Mouse (Mus musculus) bone marrow macrophage, adult 2 months (primary cell): ENCODE data around the gene Tmc7. TPM values are rescaled to one million over a fixed set of nuclear protein-coding genes. Genes with fewer than 3 reads are reported as not detected.
A peak's percentile ranks its signal among the peaks of the same experiment; 100 is the strongest.

Source experiments
- H3K27ac ChIP-seq: 2 replicates; pipeline ENCODE4 v1.5.1; 2012; ENCODE audit warnings: low read depth, low read length; ENCODE audit not compliant: insufficient read depth
- H3K4me1 ChIP-seq: 2 replicates; pipeline ENCODE4 v1.6.1; 2012; ENCODE audit warnings: low read length; ENCODE audit not compliant: control insufficient read depth, insufficient read depth
- H3K4me3 ChIP-seq: 2 replicates; pipeline ENCODE4 v1.5.1; 2012; ENCODE audit warnings: mild to moderate bottlenecking, low read length, moderate library complexity; ENCODE audit not compliant: insufficient read depth
- CTCF ChIP-seq: IDR thresholded peaks from 2 replicates; pipeline ENCODE4 v1.5.1; 2012; ENCODE audit warnings: low read depth, mild to moderate bottlenecking, low read length, moderate library complexity
- POLR2A ChIP-seq: IDR thresholded peaks from 2 replicates; pipeline ENCODE4 v1.6.1; 2012; ENCODE audit warnings: mild to moderate bottlenecking, low read depth, low read length, borderline replicate concordance
- polyA plus RNA-seq: library from polyadenylated mRNA; stranded (reverse); fragments of >200 nt; gene quantifications from 2 replicates; pipeline ENCODE4 v1.2.4, GENCODE M21; 2012; ENCODE audit not compliant: missing spikeins, insufficient read depth, insufficient read length

Tmc7 gene
- polyA plus RNA-seq, result not detected in 2 replicates

GRCm38 (mm10) chr7:118584257-118584907 is at the start of gene Tmc7:
Tmc7 (minus strand) TSS chr7:118584736.
- H3K4me1 ChIP-seq, result no peaks in the 10 kb centered on the region
- peak within 1 kb of the TSS; percentile 58 for H3K4me3 ChIP-seq
- no peak within 1 kb of the TSS for H3K27ac ChIP-seq
- TF ChIP-seq POLR2A (no peak), CTCF (no peak)

- Histone ChIP-seq H3K4me1 (peaks cover 3% of the 10 kb centered on the region; the same call in 1 of the 2 replicates), H3K27ac (no peak overlapping the region), H3K4me3 (no peak overlapping the region)
- no peak for TF ChIP-seq CTCF
- no peak for TF ChIP-seq POLR2A
These were observed 49.4 kb upstream of the Tmc7 start for GRCm38 (mm10) chr7:118633951-118634350.

- Histone ChIP-seq H3K4me1 (peaks cover 3% of the 10 kb centered on the region; the same call in 1 of the 2 replicates), H3K4me3 (no peak overlapping the region), H3K27ac (no peak overlapping the region)
- TF ChIP-seq POLR2A, result no peak
- no peak for TF ChIP-seq CTCF
These were observed 48.6 kb upstream of the Tmc7 start for GRCm38 (mm10) chr7:118633094-118633493.

GRCm38 (mm10) chr7:118627550-118628298 is 43.2 kb upstream of the Tmc7 start:
- Histone ChIP-seq H3K4me1 (no peaks in the 10 kb centered on the region), H3K4me3 (no peak overlapping the region), H3K27ac (no peak overlapping the region)
- TF ChIP-seq CTCF, result no peak
- TF ChIP-seq POLR2A, result no peak

- no peak overlapping the region for H3K27ac ChIP-seq
- no peak for TF ChIP-seq POLR2A
- TF ChIP-seq CTCF, result no peak
- H3K4me1 ChIP-seq, result no peaks in the 10 kb centered on the region
- no peak overlapping the region for H3K4me3 ChIP-seq
These were observed 36.6 kb upstream of the Tmc7 start for GRCm38 (mm10) chr7:118621094-118621493.

GRCm38 (mm10) chr7:118620243-118620906 is 35.8 kb upstream of the Tmc7 start:
- Histone ChIP-seq H3K27ac (no peak overlapping the region), H3K4me1 (no peaks in the 10 kb centered on the region), H3K4me3 (no peak overlapping the region)
- TF ChIP-seq POLR2A (no peak), CTCF (no peak)

DNA sequence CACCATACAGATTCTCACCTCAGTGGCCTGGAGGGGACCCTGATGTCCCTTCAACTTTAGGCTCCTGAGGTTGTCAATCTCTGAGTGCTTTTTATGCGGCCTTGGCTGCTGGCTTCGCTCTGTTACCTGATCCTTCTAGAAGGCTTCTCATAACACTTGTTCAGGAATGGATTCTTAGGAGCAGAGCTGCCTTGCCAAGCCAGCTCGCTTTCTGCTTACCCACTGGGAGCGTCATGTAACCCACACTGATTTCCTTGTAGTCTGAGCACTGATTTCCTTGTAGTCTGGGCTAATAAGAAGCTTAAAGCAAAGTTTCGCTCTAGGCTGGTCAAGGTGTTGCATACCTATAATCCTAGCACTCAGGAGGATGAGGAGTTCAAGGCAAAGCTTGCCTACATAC is 33.6 kb upstream of the Tmc7 start:
- TF ChIP-seq CTCF (no peak), POLR2A (no peak)
- Histone ChIP-seq H3K4me1 (no peaks in the 10 kb centered on the region), H3K27ac (no peak overlapping the region), H3K4me3 (no peak overlapping the region)

GRCm38 (mm10) chr7:118614076-118614475 is 29.5 kb upstream of the Tmc7 start:
- H3K27ac ChIP-seq, result no peak overlapping the region
- H3K4me3 ChIP-seq, result no peak overlapping the region
- TF ChIP-seq POLR2A, result no peak
- TF ChIP-seq CTCF, result no peak
- H3K4me1 ChIP-seq, result no peaks in the 10 kb centered on the region

DNA sequence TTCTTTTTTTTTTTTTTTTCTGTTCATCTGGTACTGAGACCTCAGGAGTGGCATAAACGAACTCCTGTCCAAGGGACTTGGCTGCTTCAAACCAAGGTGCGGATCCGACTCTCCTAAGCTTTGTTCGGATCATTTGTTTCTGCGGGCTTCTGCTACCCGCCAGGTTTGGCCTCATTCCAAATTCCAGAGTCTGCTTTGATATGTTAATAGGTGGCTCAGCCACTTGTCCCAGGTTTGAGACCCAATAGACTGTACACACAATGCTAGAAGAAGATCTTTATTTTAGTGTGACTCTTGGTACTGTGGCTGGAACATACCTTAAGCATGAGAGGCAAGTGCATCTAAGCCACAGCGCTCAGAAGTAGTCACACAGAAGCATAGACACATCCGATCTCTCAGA is 27.4 kb upstream of the Tmc7 start:
- H3K27ac ChIP-seq, result no peak overlapping the region
- no peaks in the 10 kb centered on the region for H3K4me1 ChIP-seq
- no peak for TF ChIP-seq POLR2A
- TF ChIP-seq CTCF, result no peak
- H3K4me3 ChIP-seq, result no peak overlapping the region
